Mouse (Mus musculus): ENCODE measurements at regions not wholly inside any gene's neighbourhood (a gene's known extent, or its start where the extent isn't known, plus 50 kb on each side); places are given as distances from the start of the nearest gene placed in this dataset.
"Not testable (repeated sequence)": the region's sequence is repeated elsewhere in the genome, so short reads cannot be mapped to it uniquely, and the experiment has no call there.

DNA sequence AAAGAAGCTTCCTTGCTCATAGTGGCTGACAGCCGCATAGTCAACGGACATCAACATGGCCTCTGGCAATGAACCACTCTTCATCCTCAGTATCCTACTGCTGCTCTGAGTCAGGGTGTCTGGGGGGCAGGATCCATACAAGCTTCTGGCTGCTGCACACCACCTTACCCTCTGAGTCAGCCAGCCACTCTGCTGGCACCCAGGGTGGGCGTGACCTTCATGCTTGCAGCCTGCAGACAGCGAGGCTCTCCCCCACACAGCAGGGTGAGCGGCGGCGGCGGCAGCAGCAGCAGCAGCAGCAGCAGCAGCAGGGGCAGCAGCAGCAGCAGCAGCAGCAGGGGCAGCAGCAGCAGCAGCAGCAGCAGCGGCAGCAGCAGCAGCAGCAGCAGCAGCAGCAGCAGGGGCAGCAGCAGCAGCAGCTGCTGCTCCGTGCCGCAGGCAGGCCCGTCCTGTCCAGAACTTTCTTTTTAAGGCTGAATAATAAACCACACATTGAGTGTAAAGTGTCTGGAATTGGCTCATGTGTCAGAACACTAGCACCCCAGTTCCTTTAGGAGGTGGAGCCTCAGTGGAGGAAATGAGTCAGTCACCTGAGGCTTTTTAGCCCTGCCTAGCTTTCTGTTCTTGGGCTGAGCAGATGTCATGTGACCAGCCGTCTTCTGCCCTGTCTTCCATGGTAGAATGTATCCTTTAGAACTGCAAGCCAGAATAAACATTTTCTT lies 186.3 kb downstream of the 1810013L24Rik start:
- no peak for DNase-seq (ENCODE audit: low spot score in 2 of 2)

DNA sequence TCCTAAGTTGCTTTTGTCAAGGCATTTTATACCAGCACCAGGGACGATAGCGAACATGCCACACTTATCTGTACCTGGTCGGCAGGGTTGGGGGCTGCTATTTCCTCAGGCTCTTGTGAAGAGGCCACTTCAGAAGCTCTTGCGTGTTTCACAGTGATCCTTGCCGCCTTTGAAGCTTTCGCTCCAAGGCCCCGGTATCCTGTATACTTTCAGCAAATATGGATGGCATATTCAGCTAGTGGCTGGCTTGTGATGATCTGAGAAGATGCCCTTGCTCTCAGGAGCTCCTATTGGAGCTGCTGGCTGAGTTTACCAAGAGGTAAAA lies 186.8 kb downstream of the 1810013L24Rik start:
- DNase-seq (ENCODE audit: low spot score in 2 of 2): no peak

DNA sequence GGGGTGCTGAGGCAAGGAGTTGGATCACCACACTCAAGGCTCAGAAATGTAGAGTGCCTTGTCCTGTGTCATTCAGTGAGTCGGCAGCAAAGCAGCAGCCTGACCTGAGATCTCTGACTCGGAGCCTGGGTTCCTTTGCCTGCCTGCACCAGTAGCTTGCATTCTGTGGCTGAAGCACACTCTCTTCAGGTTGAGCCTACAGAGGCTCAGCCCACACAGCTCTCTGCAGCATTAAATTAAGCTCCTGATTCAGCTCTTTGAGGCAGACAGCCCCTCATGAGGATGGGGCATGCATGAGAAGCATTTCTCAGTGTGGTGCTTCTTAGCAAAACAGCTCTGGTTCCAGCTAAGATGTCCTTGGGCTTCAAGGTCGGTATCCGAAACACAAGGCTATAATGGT lies 200.8 kb downstream of the 1810013L24Rik start:
- peak in 1 of 2 experiments; percentile 38 for DNase-seq (ENCODE audit: low spot score in 2 of 2)

DNA sequence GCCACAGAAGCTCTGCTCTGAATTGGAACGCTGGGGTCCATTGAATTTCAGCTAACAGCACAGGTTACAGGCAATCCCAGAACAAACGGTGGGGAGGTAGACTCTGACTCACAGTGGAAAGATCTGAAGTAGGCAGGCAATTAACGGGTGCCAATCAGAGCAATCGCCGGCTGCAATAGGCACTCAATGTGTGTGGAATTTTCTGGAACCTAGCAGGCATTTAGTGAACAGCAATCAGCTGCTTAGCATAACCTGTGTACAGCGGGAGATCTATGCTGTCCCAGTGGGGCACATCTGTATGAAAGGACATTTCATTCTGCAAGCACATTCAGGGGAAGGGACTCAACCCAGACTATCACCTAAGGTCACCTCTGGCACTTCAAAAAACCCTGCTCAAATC lies 213.4 kb downstream of the 1810013L24Rik start:
- DNase-seq (ENCODE audit: low spot score in 2 of 2): no peak

DNA sequence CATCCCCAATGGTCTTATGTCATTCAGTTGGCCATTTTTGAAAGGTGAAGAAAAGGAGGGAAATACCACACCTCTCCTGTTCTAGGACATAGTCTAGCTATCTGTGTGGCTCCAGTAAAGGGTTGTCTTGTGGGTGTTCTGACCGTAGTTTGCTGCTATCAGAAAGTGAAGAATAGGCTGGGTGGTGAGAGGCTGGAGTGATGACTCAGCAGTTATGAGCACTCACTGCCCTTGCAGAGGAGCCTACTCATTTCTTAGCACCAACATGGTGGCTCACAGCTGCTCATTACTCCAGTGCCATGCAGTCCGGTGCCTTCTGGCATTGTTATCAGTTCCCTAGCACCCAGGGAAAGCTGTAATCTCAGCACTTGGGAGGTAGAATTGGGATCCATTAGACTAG lies 217.0 kb downstream of the 1810013L24Rik start:
- no peak for DNase-seq (ENCODE audit: low spot score in 2 of 2)

DNA sequence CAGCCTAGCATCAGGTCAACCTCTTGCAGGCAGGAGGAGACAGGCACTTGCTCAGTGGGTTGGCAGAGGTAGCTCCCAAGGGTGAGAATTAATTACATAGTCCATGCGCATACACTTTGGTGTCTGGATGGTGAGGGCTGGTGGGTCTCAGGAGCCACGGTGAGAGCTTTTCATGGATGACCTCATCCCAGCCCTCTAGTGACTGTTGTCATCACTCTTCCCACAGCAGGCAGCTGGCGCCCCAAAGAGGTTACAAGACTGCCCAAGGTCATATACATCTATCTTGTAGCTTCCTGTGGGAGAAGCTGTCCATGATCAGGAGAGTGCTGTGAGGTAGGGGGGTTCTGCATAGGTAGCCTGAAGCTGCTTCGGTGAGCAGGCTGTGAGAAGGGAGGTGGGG lies 224.5 kb downstream of the 1810013L24Rik start:
- no peak for DNase-seq (ENCODE audit: low spot score in 2 of 2)

DNA sequence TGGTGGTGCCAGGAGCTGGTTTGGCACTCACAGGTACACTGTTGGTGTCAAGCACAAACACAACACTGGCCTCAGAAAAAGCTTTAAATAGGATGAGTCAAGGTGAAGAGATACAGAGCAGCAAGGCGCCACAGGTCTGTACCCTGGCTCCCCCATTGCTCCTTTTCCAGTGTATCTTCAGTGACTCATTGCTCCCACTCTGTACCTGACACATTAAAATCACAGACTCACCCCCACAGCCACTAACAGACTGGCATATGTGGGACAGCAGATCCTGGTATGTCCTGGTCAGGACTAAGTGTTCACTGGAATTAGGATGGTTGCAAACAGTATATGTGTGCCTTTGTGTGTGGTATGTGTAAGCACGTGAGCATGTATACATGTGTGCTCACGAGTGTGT lies 226.5 kb downstream of the 1810013L24Rik start:
- no peak for DNase-seq (ENCODE audit: low spot score in 2 of 2)

DNA sequence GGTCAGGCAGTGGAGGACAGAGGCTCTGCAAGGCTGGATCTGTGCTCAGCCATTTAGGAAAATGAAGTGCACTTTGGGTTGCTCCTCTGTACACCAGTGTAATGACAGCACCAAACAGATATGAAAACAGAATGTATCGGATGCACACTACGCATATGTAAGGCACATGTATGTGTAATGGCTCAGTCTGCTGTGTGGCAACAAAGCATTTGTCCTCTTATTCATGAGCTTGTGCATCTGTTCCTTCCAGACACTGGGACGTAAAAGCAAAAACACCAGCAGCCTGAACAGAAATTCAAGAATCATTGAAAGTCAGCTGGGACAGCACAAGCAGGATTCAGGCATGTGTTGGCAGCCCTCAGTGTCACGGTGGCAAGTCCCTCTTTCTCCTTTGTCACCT lies 241.6 kb downstream of the 1810013L24Rik start:
- DNase-seq (ENCODE audit: low spot score in 2 of 2): no peak

DNA sequence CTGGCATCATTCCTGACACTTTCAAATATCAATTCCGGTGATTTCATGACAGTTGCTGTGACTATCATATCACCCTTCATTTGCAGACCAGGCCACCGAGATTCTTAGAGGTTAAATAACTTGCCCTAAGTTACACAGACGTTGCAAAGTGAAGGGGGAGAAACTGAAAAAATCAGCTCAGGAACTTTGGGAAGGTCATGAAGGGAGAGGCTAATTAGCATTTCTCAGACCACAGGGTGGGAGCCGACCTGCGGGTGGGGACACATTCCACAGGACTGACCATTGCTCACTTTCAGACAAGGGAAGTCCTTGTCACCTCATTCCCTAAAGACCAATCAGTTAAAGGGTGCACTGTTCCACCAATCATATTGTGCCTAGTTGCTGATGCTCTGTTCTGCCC lies 242.1 kb downstream of the 1810013L24Rik start:
- not testable (repeated sequence) for DNase-seq (ENCODE audit: low spot score in 2 of 2)

DNA sequence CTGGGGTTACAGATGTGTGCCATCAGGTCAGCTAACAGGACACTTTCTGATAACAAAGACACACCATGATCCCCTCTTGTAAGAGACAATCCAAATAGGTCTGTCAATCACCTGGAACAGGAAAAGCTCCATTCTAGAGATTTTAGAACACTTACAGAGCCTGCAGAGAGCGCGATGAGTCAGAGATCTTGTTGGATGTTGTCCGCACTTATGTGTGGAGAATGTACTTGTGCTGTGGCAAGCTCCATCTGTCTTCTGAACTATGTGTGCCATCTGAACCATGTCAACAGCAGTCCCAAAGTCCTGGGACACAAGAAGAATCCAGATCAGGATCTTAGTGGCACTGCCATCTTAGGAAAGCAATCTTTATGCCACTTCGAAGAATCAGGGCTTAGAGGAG lies 244.4 kb downstream of the 1810013L24Rik start:
- no peak for DNase-seq (ENCODE audit: low spot score in 2 of 2)

DNA sequence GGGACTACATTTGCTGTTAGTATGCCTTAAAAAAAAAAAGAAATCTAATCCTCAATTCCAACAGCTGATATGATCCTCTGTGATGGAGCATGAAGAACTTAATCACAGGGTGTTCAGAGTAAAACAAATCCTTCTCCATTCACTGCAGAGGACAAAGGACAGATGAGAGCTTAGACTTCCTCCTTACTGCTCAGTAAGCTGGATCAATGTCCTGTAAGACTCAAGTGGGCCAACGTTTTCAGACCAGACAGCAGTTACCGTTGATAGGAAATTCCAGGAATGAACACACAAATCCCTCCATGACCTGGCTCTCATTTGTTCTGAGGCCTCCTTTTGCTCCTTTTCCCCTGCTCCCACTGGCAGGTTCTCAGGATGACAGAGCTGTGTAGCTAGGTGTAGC lies 247.6 kb downstream of the 1810013L24Rik start:
- no peak for DNase-seq (ENCODE audit: low spot score in 2 of 2)

DNA sequence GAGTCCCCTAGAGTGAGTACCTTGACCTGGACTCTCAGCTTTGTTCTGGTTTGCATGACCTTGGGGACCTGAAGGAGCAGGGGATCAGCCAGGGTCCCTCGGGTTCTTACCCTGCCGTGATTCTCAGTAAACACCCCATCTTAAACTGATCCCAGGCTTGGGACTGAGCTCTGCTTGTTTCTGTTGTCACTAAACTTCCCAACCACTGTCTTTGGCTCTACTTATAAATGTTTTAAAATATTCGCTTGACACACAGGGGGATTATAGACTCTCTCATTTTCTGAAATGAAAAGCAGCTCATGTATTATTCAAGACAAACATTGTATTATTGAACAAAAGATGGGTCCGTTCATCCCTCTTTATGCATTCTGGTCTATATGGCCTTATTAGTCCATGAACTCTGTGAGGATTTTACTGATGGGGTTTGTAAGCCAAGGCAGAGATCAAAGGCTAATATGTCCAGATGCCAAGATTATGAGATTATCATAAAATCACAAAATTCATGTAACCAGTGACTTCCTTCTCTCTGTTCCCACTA lies 248.6 kb downstream of the 1810013L24Rik start:
- no peak for DNase-seq (ENCODE audit: low spot score in 2 of 2)

DNA sequence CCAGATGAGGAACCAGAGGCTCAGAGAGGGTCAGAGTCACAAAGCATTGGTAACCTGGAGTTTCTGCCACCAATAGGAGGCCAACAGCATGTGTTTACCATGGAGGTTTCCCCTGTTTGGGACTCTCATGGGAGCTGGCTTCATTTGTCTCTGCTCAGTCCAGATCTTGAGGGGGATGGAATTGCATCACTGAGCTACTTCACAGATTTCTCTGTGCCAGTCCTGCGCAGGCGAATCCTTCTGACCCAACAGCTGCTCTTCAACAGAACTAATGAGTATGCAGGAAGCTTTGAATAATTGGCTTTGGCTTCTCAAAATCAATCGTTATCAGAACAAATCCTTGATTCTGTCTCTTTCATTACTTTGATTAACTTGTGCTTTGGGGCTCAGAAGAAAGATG lies 253.1 kb downstream of the 1810013L24Rik start:
- no peak for DNase-seq (ENCODE audit: low spot score in 2 of 2)

DNA sequence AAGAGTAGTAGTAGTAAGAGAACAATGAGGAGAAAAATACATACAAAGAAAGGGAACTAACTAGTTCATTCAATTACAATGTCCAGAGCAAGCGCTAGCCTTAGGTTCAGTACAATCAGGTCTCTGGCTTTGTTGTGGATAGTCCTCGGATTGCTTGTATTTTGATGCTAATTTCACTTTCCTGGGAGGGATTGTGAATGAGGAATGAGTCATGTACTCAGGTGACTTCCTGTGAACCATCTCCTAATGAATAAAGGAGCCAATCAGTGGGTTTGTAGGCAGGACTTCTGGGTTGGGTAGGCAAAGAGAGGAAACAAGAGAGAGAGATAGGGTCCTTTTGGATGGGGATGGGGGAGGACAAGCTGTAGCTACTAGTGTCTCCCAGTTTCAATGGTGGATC lies 253.8 kb downstream of the 1810013L24Rik start:
- DNase-seq (ENCODE audit: low spot score in 2 of 2): no peak

DNA sequence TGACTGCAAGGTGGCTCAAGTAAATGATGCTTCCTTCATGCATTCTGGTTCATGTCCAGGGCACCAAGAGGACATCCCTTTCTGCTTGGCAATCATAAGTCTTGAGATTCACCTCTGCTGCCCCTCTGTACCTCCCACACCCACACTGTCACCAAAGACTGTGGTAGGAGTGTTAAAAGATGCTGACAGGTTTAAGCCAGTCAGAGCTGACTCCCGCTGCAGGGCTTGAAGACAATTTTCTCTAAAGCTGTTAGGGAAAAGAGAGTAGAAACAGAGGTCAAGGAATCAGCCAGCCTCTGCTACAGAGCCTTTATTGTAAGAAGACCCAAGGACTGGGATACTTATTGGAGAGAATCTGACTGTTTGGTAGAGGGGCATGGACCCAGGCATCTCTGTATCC lies 254.7 kb downstream of the 1810013L24Rik start:
- DNase-seq (ENCODE audit: low spot score in 2 of 2): no peak

DNA sequence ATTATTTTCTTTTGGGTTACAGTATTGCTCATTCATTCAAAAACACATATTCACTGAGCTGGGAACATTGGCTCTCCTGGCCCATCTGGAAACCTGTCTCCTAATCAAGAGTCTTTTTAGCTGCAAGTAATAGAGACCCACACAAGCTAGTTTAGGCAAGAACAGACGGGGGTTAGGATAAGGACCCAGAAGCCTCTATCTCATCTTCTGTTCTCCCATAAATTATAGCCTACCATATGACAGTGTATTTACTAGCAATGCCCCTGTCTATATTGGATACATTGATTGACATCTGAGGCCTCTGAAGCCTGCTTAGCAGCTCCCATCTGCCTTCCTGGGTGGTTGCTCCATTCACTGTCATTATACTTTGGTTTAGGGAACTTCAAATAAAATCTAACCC lies 255.2 kb downstream of the 1810013L24Rik start:
- DNase-seq (ENCODE audit: low spot score in 2 of 2): no peak

DNA sequence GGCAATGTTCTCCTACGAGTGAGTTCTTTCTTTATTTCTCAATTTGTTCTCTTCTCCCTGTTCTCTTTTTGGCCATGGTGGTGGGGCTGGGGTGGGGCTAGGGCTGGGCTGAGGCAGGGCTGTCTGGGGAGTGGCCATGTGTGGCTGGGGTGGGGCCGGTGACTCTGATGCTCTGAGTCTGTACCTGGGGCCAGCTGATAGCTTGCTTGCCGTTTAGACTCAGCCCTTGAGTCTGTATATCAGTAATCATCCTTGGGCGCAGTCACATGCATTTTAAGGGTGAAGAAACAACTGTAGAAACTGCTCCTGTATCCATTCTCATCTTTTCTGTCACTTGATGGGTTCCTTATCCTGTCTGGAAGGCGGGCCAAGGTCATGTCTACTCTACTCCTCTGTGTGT lies 256.1 kb downstream of the 1810013L24Rik start:
- no peak for DNase-seq (ENCODE audit: low spot score in 2 of 2)

DNA sequence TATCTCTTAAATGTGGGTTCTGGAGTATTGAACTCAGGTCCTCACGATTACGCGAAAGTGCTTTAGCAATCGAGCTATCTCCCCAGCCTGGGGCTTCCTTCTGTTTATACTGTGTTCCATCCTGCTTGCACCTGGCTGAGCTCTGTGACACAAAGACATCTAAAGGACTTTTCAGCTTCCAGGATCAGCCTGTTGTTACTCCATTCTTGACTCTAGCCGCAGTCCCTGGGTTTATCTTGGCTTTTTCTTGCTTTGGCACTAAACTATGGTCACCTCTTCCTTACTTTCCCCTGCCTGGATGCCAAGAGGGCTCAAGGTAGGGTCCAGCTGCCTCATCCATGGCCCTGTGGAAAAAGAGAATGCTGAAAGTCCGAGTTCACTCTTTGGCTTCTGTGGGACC lies 261.9 kb downstream of the 1810013L24Rik start:
- DNase-seq (ENCODE audit: low spot score in 2 of 2): no peak

DNA sequence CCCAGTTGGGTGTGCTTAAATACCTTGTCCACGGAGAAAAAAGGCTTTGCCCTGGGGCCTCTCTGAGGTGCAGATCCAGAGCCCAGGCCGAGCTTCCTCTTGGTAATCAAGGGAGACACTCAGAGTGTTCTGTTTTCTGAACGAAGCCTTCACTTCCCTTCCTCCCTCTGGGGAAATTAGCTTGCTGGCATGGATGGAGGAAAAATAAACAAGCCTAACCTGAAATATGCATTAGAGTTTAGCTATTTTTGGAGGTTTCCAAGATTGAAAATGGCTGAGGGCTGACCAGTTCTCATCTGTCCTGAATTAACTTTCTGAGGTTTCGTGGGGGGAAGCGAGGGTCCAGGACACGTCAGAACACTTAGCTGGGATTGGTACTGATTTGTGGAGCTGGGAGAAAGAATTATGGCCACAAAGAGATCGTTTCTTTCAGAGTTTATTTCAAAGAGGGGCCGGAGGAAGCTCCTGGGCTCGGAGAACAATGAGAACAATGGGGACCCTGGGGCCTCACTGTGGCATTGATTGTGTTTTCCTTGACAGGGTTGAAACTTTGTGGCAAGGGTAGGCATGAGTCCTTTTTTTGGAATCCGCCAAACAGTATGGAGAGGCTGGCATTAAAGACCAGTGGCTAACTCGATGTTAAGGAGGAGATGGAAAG lies 262.4 kb downstream of the 1810013L24Rik start:
- DNase-seq (ENCODE audit: low spot score in 2 of 2): no peak

DNA sequence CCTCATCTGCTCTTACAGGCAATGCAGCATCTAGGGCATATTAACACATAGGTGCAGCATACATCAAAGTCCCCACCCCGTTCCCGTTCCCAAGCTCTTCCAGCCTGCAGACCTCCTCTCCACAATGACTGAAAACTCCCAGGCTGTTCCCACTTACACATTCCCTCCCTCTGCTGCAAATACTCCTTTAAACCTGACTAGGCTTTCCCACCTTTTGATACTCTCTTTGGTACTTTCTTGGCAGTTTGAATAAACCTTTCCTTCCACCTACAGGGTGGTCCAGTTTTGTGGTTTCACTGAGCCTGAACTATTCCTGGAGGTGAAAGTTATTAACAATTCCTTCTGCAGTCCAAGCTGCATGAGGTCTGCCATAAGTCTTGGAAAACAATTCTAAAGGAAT lies 263.7 kb downstream of the 1810013L24Rik start:
- no peak for DNase-seq (ENCODE audit: low spot score in 2 of 2)

DNA sequence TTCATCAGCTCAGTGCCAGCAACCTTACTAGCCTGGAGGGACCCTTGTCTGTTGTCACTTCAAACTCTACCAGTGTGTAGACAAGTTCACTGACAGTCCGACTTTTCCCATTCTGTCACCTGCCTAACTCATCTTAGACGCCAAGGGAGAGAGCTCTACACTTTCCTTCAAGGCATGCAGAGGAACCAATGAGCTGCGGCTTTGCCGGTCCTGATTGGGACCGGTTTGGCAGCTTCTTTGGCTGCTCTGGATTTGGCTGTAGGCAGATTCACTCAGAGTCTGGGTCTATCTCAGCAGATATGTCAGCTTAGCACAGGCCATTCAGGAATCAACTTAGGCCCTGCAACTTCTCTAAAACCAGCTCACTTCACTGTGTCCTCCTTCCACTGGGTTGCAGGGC lies 264.3 kb downstream of the 1810013L24Rik start:
- no peak for DNase-seq (ENCODE audit: low spot score in 2 of 2)

DNA sequence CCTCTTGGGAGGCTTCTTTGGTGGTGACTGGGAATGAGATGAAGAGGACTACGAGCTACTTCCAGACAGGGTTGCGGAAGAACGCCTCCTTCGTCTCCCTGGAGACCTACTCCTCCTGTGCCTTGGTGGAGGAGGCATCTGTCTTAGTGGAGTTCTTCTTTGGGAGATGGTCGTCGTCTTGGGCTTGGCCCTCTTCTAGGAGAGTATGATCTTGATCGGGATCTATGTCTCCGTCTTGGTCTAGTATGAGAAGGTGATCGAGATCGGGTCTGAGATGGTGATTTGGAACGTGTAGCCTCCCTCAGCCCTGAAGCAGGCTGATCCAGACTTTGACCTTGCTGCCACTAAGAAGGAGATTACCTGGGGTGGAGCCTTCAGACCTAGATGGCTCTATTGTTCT lies 276.3 kb downstream of the 1810013L24Rik start:
- no peak for DNase-seq (ENCODE audit: low spot score in 2 of 2)

DNA sequence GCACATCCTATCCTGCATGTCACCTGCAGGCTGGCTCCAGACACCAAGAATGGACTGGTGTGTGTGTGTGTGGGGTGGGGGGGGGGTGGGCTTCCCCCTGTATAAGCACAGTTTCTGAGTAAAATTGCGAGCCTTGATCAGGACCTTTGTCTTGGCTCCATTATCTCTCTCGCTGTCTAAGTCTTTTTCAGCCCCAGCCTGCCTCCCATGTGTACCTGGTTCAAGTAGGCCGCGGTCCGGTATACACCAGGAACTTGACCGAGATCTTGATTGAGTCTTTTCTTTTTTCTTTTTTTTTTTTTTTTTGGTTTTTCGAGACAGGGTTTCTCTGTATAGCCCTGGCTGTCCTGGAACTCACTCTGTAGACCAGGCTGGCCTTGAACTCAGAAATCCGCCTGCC lies 276.8 kb downstream of the 1810013L24Rik start:
- not testable (repeated sequence) for DNase-seq (ENCODE audit: low spot score in 2 of 2)

DNA sequence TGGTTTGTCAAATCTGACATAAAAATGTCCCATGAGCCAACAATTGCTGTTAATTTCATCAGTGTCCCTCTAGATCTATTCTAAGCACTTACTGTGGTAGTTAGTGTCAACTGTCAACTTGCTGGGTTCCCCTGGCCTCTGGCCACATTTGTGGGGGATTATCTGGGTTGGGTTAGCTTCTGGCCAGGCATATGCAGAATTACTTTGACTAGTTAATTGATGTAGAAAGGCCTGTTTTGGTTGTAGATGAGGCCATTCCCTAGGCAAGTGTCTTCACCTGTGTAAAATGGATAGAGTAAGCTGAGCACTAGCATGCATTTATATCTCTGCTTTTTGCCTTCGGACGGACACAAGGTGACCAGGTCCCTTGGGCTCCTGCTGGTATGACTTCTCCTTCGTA lies 283.9 kb downstream of the 1810013L24Rik start:
- DNase-seq (ENCODE audit: low spot score in 2 of 2): no peak

All from frontal cortex, postnatal 25 days (tissue).